Mouse (Mus musculus): ENCODE results near the gene Trim34a. TPM values are rescaled to one million over a fixed set of nuclear protein-coding genes. Genes with fewer than 3 reads are reported as not detected.
A peak's percentile ranks its signal among the peaks of the same experiment; 100 is the strongest.

Gene Trim34a
- 1.3 and 1.4 TPM in 2 replicates for polyA plus RNA-seq (2015; fragmentation: Nextera tagmentation; extraction: Ambion mirVana)

GRCm38 (mm10) chr7:104244287-104245181, at the start of gene Trim34a:
Gene Trim34a, plus strand, starts transcription at chr7:104244457.
- no peaks in the 10 kb centered on the region for H3K4me1 ChIP-seq (ENCODE audit: control insufficient read depth, low read depth, low read length)
- peak within 1 kb of the TSS; percentile 65 for H3K9ac ChIP-seq (ENCODE audit: low read depth, low read length)
- H3K4me3 ChIP-seq (ENCODE audit: low read depth, low read length) = peak within 1 kb of the TSS; percentile 66
- peak; percentile 75 for ATAC-seq (ENCODE audit: low read depth)
- H3K9me3 ChIP-seq (replicated peaks; ENCODE audit: control insufficient read depth, low read length) = no peaks in the 10 kb centered on the region
- WGBS (ENCODE audit: insufficient replicate concordance) = 4% methylated on average over 13 of the region's 13 CpGs
- H3K27ac ChIP-seq (ENCODE audit: low read length) = 0 out of 2 replicates have a peak within 1 kb of the TSS, but pooled peaks have one; percentile 41
- H3K4me2 ChIP-seq (ENCODE audit: low read depth, low read length) = peak within 1 kb of the TSS; percentile 62
- no peaks in the 10 kb centered on the region for H3K36me3 ChIP-seq (ENCODE audit: control insufficient read depth, insufficient read depth)
- H3K27me3 ChIP-seq (ENCODE audit: control insufficient read depth, insufficient read depth, low read depth, low read length) = no peaks in the 10 kb centered on the region

- Histone ChIP-seq H3K36me3 (ENCODE audit: control insufficient read depth, insufficient read depth) (no peaks in the 10 kb centered on the region), H3K4me2 (ENCODE audit: low read depth, low read length) (no peak within 1 kb of the TSS), H3K9ac (ENCODE audit: low read depth, low read length) (no peak within 1 kb of the TSS), H3K9me3 (replicated peaks; ENCODE audit: control insufficient read depth, low read length) (no peaks in the 10 kb centered on the region), H3K27me3 (ENCODE audit: control insufficient read depth, insufficient read depth, low read depth, low read length) (no peaks in the 10 kb centered on the region), H3K4me1 (ENCODE audit: control insufficient read depth, low read depth, low read length) (no peaks in the 10 kb centered on the region), H3K27ac (ENCODE audit: low read length) (no peak within 1 kb of the TSS), H3K4me3 (ENCODE audit: low read depth, low read length) (no peak within 1 kb of the TSS)
- ATAC-seq (ENCODE audit: low read depth) = no peak
- WGBS (ENCODE audit: insufficient replicate concordance) = 65% methylated on average over 6 of the region's 6 CpGs
Measured at GRCm38 (mm10) chr7:104195885-104196284, 48.4 kb upstream of the Trim34a start, which contains the start of gene Olfr649. Gene Olfr649, minus strand, starts transcription at chr7:104195985.

- H3K4me3 ChIP-seq (ENCODE audit: low read depth, low read length) = no peak overlapping the region
- no peaks in the 10 kb centered on the region for H3K9me3 ChIP-seq (replicated peaks; ENCODE audit: control insufficient read depth, low read length)
- H3K36me3 ChIP-seq (ENCODE audit: control insufficient read depth, insufficient read depth) = no peaks in the 10 kb centered on the region
- H3K4me1 ChIP-seq (ENCODE audit: control insufficient read depth, low read depth, low read length) = no peaks in the 10 kb centered on the region
- ATAC-seq (ENCODE audit: low read depth) = peak; percentile 60; the same call in 1 of the 2 replicates
- no peak overlapping the region for H3K27ac ChIP-seq (ENCODE audit: low read length)
- H3K27me3 ChIP-seq (ENCODE audit: control insufficient read depth, insufficient read depth, low read depth, low read length) = no peaks in the 10 kb centered on the region
- no peak overlapping the region for H3K9ac ChIP-seq (ENCODE audit: low read depth, low read length)
- 2% methylated on average over 5 of the region's 5 CpGs for WGBS (ENCODE audit: insufficient replicate concordance)
- H3K4me2 ChIP-seq (ENCODE audit: low read depth, low read length) = no peak overlapping the region
Measured at GRCm38 (mm10) chr7:104199822-104200221, 44.4 kb upstream of the Trim34a start.

- no peaks in the 10 kb centered on the region for H3K4me1 ChIP-seq (ENCODE audit: control insufficient read depth, low read depth, low read length)
- no peak overlapping the region for H3K9ac ChIP-seq (ENCODE audit: low read depth, low read length)
- H3K4me3 ChIP-seq (ENCODE audit: low read depth, low read length) = no peak overlapping the region
- ATAC-seq (ENCODE audit: low read depth) = peak; percentile 39; the same call in 1 of the 2 replicates
- no peak overlapping the region for H3K27ac ChIP-seq (ENCODE audit: low read length)
- no peaks in the 10 kb centered on the region for H3K9me3 ChIP-seq (replicated peaks; ENCODE audit: control insufficient read depth, low read length)
- WGBS (ENCODE audit: insufficient replicate concordance) = 49% methylated on average over 7 of the region's 7 CpGs
- H3K4me2 ChIP-seq (ENCODE audit: low read depth, low read length) = no peak overlapping the region
- H3K27me3 ChIP-seq (ENCODE audit: control insufficient read depth, insufficient read depth, low read depth, low read length) = no peaks in the 10 kb centered on the region
- no peaks in the 10 kb centered on the region for H3K36me3 ChIP-seq (ENCODE audit: control insufficient read depth, insufficient read depth)
Measured at GRCm38 (mm10) chr7:104206197-104206596, 38.1 kb upstream of the Trim34a start.

DNA sequence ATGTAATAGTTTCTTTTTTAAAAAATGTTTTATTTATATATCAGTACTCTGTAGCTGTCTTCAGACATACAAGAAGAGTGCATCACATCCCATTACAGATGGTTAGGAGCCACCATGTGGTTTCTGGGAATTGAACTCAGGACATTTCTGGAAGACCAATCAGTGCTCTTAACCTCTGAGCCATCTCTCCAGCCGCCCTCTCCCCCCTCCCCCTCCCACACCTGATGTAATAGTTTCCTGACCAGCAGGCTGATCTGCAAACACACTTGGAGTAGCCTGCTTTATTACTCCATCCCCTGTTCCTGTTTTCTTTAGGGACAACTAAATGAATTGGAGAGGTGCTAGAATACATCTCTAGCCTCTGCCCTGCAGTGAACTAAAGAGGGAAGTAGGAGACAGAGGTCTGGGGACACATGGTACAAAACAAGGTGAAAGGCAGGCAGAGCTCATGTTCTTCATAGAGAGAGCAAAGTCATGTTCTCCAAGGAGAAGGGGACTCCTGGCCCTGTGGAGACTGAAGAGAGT, 28.2 kb upstream of the Trim34a start:
- Histone ChIP-seq H3K4me1 (ENCODE audit: control insufficient read depth, low read depth, low read length) (no peaks in the 10 kb centered on the region), H3K4me2 (ENCODE audit: low read depth, low read length) (no peak overlapping the region), H3K36me3 (ENCODE audit: control insufficient read depth, insufficient read depth) (no peaks in the 10 kb centered on the region), H3K9ac (ENCODE audit: low read depth, low read length) (no peak overlapping the region), H3K4me3 (ENCODE audit: low read depth, low read length) (no peak overlapping the region), H3K9me3 (replicated peaks; ENCODE audit: control insufficient read depth, low read length) (no peaks in the 10 kb centered on the region), H3K27me3 (ENCODE audit: control insufficient read depth, insufficient read depth, low read depth, low read length) (no peaks in the 10 kb centered on the region), H3K27ac (ENCODE audit: low read length) (no peak overlapping the region)
- ATAC-seq (ENCODE audit: low read depth) = no peak
- WGBS (ENCODE audit: insufficient replicate concordance) = 0% methylated on average over 1 of the region's 1 CpGs

GRCm38 (mm10) chr7:104217881-104218280, 26.4 kb upstream of the Trim34a start:
- H3K27ac ChIP-seq (ENCODE audit: low read length) = no peak overlapping the region
- H3K4me2 ChIP-seq (ENCODE audit: low read depth, low read length) = no peak overlapping the region
- no peaks in the 10 kb centered on the region for H3K27me3 ChIP-seq (ENCODE audit: control insufficient read depth, insufficient read depth, low read depth, low read length)
- H3K4me1 ChIP-seq (ENCODE audit: control insufficient read depth, low read depth, low read length) = no peaks in the 10 kb centered on the region
- no peak overlapping the region for H3K9ac ChIP-seq (ENCODE audit: low read depth, low read length)
- H3K36me3 ChIP-seq (ENCODE audit: control insufficient read depth, insufficient read depth) = no peaks in the 10 kb centered on the region
- H3K4me3 ChIP-seq (ENCODE audit: low read depth, low read length) = no peak overlapping the region
- no peak for ATAC-seq (ENCODE audit: low read depth)
- WGBS (ENCODE audit: insufficient replicate concordance) = 29% methylated on average over 2 of the region's 2 CpGs
- H3K9me3 ChIP-seq (replicated peaks; ENCODE audit: control insufficient read depth, low read length) = no peaks in the 10 kb centered on the region

GRCm38 (mm10) chr7:104218701-104219569, 25.3 kb upstream of the Trim34a start, which contains the start of gene Trim6:
Gene Trim6, plus strand, starts transcription at chr7:104218793.
- Histone ChIP-seq H3K4me1 (ENCODE audit: control insufficient read depth, low read depth, low read length) (no peaks in the 10 kb centered on the region), H3K36me3 (ENCODE audit: control insufficient read depth, insufficient read depth) (no peaks in the 10 kb centered on the region), H3K4me2 (ENCODE audit: low read depth, low read length) (peak within 1 kb of the TSS; percentile 57), H3K27me3 (ENCODE audit: control insufficient read depth, insufficient read depth, low read depth, low read length) (no peaks in the 10 kb centered on the region), H3K9me3 (replicated peaks; ENCODE audit: control insufficient read depth, low read length) (no peaks in the 10 kb centered on the region), H3K4me3 (ENCODE audit: low read depth, low read length) (peak within 1 kb of the TSS; percentile 56), H3K9ac (ENCODE audit: low read depth, low read length) (peak within 1 kb of the TSS; percentile 31; the same call in 1 of the 2 replicates), H3K27ac (ENCODE audit: low read length) (no peak within 1 kb of the TSS)
- ATAC-seq (ENCODE audit: low read depth) = peak; percentile 56
- 1% methylated on average over 37 of the region's 37 CpGs for WGBS (ENCODE audit: insufficient replicate concordance)

DNA sequence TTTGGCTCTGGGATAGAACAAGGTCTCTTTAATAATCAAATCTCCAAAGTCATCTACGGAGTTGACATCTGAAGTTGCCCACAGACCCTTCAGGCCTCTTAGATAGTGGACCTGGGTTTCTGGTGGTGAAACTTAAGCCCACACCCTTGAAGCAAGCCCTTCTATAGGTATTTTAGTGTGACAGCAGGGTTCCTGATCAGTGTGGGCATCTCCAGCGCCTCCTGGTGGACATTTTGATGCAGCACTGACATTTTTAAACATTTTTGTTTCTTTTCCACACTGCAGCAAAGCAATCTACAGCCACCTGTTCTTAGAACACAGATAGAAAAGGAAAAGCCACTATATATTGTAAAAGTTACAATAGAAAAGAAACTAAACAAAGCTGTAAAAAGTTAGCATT, 13.1 kb upstream of the Trim34a start:
- Histone ChIP-seq H3K4me2 (ENCODE audit: low read depth, low read length) (no peak overlapping the region), H3K4me3 (ENCODE audit: low read depth, low read length) (no peak overlapping the region), H3K27ac (ENCODE audit: low read length) (no peak overlapping the region), H3K36me3 (ENCODE audit: control insufficient read depth, insufficient read depth) (no peaks in the 10 kb centered on the region), H3K9ac (ENCODE audit: low read depth, low read length) (no peak overlapping the region), H3K9me3 (replicated peaks; ENCODE audit: control insufficient read depth, low read length) (no peaks in the 10 kb centered on the region), H3K27me3 (ENCODE audit: control insufficient read depth, insufficient read depth, low read depth, low read length) (no peaks in the 10 kb centered on the region), H3K4me1 (ENCODE audit: control insufficient read depth, low read depth, low read length) (no peaks in the 10 kb centered on the region)
- 23% methylated on average over 2 of the region's 2 CpGs for WGBS (ENCODE audit: insufficient replicate concordance)
- no peak for ATAC-seq (ENCODE audit: low read depth)
